Mouse (Mus musculus): ENCODE measurements at regions not wholly inside any gene's neighbourhood (a gene's known extent, or its start where the extent isn't known, plus 50 kb on each side); places are given as distances from the start of the nearest gene placed in this dataset.

DNA sequence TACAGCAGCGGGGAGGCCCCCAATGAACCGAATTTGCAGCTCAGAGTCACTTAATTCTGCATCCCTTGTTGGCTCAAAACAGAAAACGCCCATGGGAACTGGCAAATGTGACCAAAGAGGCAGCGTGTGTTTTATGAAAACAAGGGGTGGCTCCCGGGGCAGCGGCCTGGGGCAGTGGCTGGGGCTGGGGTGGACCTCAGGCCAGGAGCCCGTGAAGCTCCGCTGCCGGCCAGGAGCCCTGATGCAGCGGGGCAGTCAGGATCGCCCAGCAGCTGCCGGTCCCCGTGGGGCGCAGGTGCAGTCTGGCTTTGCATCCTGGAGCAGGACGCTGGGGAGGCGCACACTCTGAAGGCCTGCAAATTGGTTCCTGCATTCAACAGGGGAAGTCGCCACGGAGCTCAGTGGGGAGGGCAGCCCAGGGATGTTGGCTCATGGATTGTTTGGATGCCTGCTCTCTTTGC lies 104.4 kb upstream of the Gm9887 start:
- no peak for TF ChIP-seq CTCF (IDR thresholded peaks at IDR 0.05; ENCODE audit: low read depth)
- no peak for TF ChIP-seq EP300 (optimal IDR thresholded peaks at IDR 0.05)
